In the genomic region with DNA sequence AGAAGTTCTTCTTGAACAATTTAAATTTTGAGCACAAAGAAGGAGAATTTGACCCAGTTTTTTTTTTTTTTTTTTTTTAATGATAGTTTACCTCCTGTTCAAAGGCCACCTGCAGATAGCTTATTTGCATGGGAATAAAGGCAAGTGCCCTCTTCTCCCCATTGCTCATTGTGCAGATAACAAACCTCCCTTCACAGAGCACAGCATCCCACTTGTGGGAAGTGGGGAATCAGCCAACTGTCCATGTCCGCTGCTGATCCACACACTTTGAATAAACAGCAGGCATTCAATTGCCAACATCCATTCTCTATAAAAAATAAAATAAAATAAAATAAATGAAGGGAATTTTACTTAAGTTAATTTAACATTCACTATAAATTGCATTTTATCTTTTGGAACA, we compare ENCODE assay signal across 21 mouse cellular contexts.
A peak's percentile ranks its signal among the peaks of the same experiment; 100 is the strongest.
DNase-seq lines count a peak whose midpoint lies in the region; ATAC-seq and TF ChIP-seq lines count a peak whose summit lies in the region.
"Had no signal": no experiment of that assay in that cellular context is flagged by ENCODE, and none has a peak within 500 bp of the region (broad histone marks: within the 10 kb centered on the region; RNA-seq: fewer than 3 reads in every experiment).

No protein-coding gene starts in this region.

- H3K9ac ChIP-seq in hindbrain, embryonic 14.5 days = no peak overlapping the region
- H3K9ac ChIP-seq: embryonic facial prominence, embryonic 12.5 days; heart, embryonic 15.5 days; kidney, embryonic 15.5 days; liver, embryonic 13.5 days; midbrain, embryonic 15.5 days had no signal

- TF ChIP-seq CTCF in brain, embryonic 14.5 days (IDR thresholded peaks at IDR 0.05; ENCODE audit: borderline replicate concordance, extremely low read depth, insufficient read depth, insufficient read length) = no peak

- TF ChIP-seq POLR2A in brain, embryonic 14.5 days (IDR thresholded peaks at IDR 0.05; ENCODE audit: borderline replicate concordance, extremely low read depth, insufficient read depth, insufficient read length, poor library complexity, severe bottlenecking) = no peak

- H3K9me3 ChIP-seq in hindbrain, embryonic 14.5 days (ENCODE audit: control insufficient read depth, low read length) = no peaks in the 10 kb centered on the region
- H3K9me3 ChIP-seq in hindbrain, embryonic 10.5 days = no peaks in the 10 kb centered on the region
- H3K9me3 ChIP-seq: embryonic facial prominence, embryonic 12.5 days; heart, embryonic 15.5 days; kidney, embryonic 15.5 days; liver, embryonic 13.5 days; midbrain, embryonic 15.5 days had no signal

- peak; percentile 1 for DNase-seq in cerebellum, adult 9-10 months
- no peak for DNase-seq in cerebellum, adult 8-10 months
- no peak for DNase-seq in hindbrain, embryonic 14.5 days (ENCODE audit: low spot score)
- DNase-seq in hindbrain, embryonic 10.5 days (ENCODE audit: low spot score) = no peak
- DNase-seq in left cerebral cortex, postnatal 4 days = peak; percentile 19
- no peak for DNase-seq in left cerebral cortex, postnatal 36 days (ENCODE audit: low spot score in 2 of 2)
- DNase-seq in brain, embryonic 14.5 days (ENCODE audit: low read depth) = peak; percentile 65
- DNase-seq: adrenal gland, postnatal 36 days; heart, postnatal 36 days; kidney, adult 11 months; kidney, postnatal 36 days; liver, embryonic 13.5 days; lung, adult 2 months; right cerebral cortex, adult 18-20 months; thymus, adult 18-20 months; thymus, postnatal 36 days had no signal

- H3K27me3 ChIP-seq in hindbrain, embryonic 14.5 days (ENCODE audit: control insufficient read depth, insufficient read depth, low read length) = no peaks in the 10 kb centered on the region
- H3K27me3 ChIP-seq in hindbrain, embryonic 10.5 days (ENCODE audit: insufficient read depth, poor library complexity, severe bottlenecking) = no peaks in the 10 kb centered on the region
- H3K27me3 ChIP-seq: embryonic facial prominence, embryonic 12.5 days; heart, embryonic 15.5 days; kidney, embryonic 15.5 days; liver, embryonic 13.5 days; megakaryocyte, embryonic 14.5 days; midbrain, embryonic 15.5 days had no signal

- no peak overlapping the region for H3K4me2 ChIP-seq in hindbrain, embryonic 14.5 days (replicated peaks)
- H3K4me2 ChIP-seq: embryonic facial prominence, embryonic 12.5 days; heart, embryonic 15.5 days; kidney, embryonic 15.5 days; liver, embryonic 13.5 days; midbrain, embryonic 15.5 days had no signal

- H3K27ac ChIP-seq in hindbrain, embryonic 14.5 days = no peak overlapping the region
- H3K27ac ChIP-seq in hindbrain, embryonic 10.5 days = no peak overlapping the region
- H3K27ac ChIP-seq: embryonic facial prominence, embryonic 12.5 days; heart, embryonic 15.5 days; kidney, embryonic 15.5 days; liver, embryonic 13.5 days; midbrain, embryonic 15.5 days had no signal

- ATAC-seq in hindbrain, embryonic 14.5 days (ENCODE audit: low FRiP score) = peak; percentile 55; the same call in 1 of the 2 replicates
- ATAC-seq: midbrain, embryonic 15.5 days had no signal

- H3K4me3 ChIP-seq in hindbrain, embryonic 14.5 days (replicated peaks; ENCODE audit: low read length) = no peak overlapping the region
- H3K4me3 ChIP-seq in hindbrain, embryonic 10.5 days = no peak overlapping the region
- H3K4me3 ChIP-seq: embryonic facial prominence, embryonic 12.5 days; heart, embryonic 15.5 days; kidney, embryonic 15.5 days; liver, embryonic 13.5 days; megakaryocyte, embryonic 14.5 days; midbrain, embryonic 15.5 days had no signal

- no peaks in the 10 kb centered on the region for H3K4me1 ChIP-seq in hindbrain, embryonic 14.5 days (replicated peaks; ENCODE audit: control insufficient read depth, insufficient read depth, low read length)
- no peaks in the 10 kb centered on the region for H3K4me1 ChIP-seq in hindbrain, embryonic 10.5 days (replicated peaks)
- H3K4me1 ChIP-seq: embryonic facial prominence, embryonic 12.5 days; heart, embryonic 15.5 days; kidney, embryonic 15.5 days; liver, embryonic 13.5 days; megakaryocyte, embryonic 14.5 days; midbrain, embryonic 15.5 days had no signal

- H3K36me3 ChIP-seq in hindbrain, embryonic 14.5 days (replicated peaks; ENCODE audit: control insufficient read depth, insufficient read depth) = no peaks in the 10 kb centered on the region
- H3K36me3 ChIP-seq in hindbrain, embryonic 10.5 days = no peaks in the 10 kb centered on the region
- H3K36me3 ChIP-seq: embryonic facial prominence, embryonic 12.5 days; heart, embryonic 15.5 days; kidney, embryonic 15.5 days; liver, embryonic 13.5 days; midbrain, embryonic 15.5 days had no signal

- intact Hi-C loops in left cerebral cortex, postnatal 4 days (cut with DNase I) = no loop called here
- intact Hi-C loops in left cerebral cortex, postnatal 36 days (cut with DNase I) = no loop called here

- WGBS in hindbrain, embryonic 14.5 days = 26% methylated on average over 1 of the region's 1 CpGs
- 36% methylated on average over 1 of the region's 1 CpGs for WGBS in hindbrain, embryonic 10.5 days

Comparison
In these comparisons a context has a peak if more than half of its experiments do, and no peak if none do; other contexts are left out.
1. DNase-seq: peak in cerebellum, adult 9-10 months (single experiment), left cerebral cortex, postnatal 4 days (single experiment) and brain, embryonic 14.5 days (single experiment); none in cerebellum, adult 8-10 months (single experiment), hindbrain, embryonic 14.5 days (single experiment), hindbrain, embryonic 10.5 days (single experiment) and left cerebral cortex, postnatal 36 days (0 of 2).